Mouse (Mus musculus): ENCODE results near the gene Vasn. TPM values are rescaled to one million over a fixed set of nuclear protein-coding genes. Genes with fewer than 3 reads are reported as not detected.

Vasn gene
- polyA plus RNA-seq, 1 experiment from 2014 or later, result 9.6 TPM

GRCm38 (mm10) chr16:4611676-4612075 lies 28.1 kb upstream of the Vasn start:
- 94% methylated on average over 7 of the region's 7 CpGs for WGBS
- H3K36me3 ChIP-seq (ENCODE audit: control insufficient read depth, insufficient read depth, low read length), result peaks cover 16% of the 10 kb centered on the region
- DNase-seq (ENCODE audit: low spot score) (no peak), ATAC-seq (ENCODE audit: low FRiP score, low TSS enrichment) (no peak)
- no peaks in the 10 kb centered on the region for H3K27me3 ChIP-seq (ENCODE audit: control insufficient read depth, insufficient read depth, low read length)
- H3K4me3 ChIP-seq (ENCODE audit: low read depth, low read length), result no peak overlapping the region
- no peak overlapping the region for H3K4me2 ChIP-seq (replicated peaks; ENCODE audit: low read depth)
- H3K27ac ChIP-seq (replicated peaks), result no peak overlapping the region
- H3K4me1 ChIP-seq (replicated peaks; ENCODE audit: control insufficient read depth, insufficient read depth), result peaks cover 3% of the 10 kb centered on the region; the same call in 1 of the 2 replicates
- TF ChIP-seq CTCF (IDR thresholded peaks at IDR 0.05; ENCODE audit: low read depth) (peak; percentile 52), EP300 (optimal IDR thresholded peaks at IDR 0.05) (no peak)
- no peaks in the 10 kb centered on the region for H3K9me3 ChIP-seq (ENCODE audit: control insufficient read depth, low read length)
- H3K9ac ChIP-seq (ENCODE audit: low read length), result no peak overlapping the region

GRCm38 (mm10) chr16:4613736-4614135 lies 26.0 kb upstream of the Vasn start:
- Histone ChIP-seq H3K27ac (replicated peaks) (no peak overlapping the region), H3K27me3 (ENCODE audit: control insufficient read depth, insufficient read depth, low read length) (no peaks in the 10 kb centered on the region), H3K4me3 (ENCODE audit: low read depth, low read length) (no peak overlapping the region), H3K4me1 (replicated peaks; ENCODE audit: control insufficient read depth, insufficient read depth) (no peaks in the 10 kb centered on the region), H3K4me2 (replicated peaks; ENCODE audit: low read depth) (no peak overlapping the region), H3K9me3 (ENCODE audit: control insufficient read depth, low read length) (no peaks in the 10 kb centered on the region), H3K9ac (ENCODE audit: low read length) (no peak overlapping the region), H3K36me3 (ENCODE audit: control insufficient read depth, insufficient read depth, low read length) (peaks cover 18% of the 10 kb centered on the region)
- TF ChIP-seq EP300 (optimal IDR thresholded peaks at IDR 0.05) (no peak), CTCF (IDR thresholded peaks at IDR 0.05; ENCODE audit: low read depth) (no peak)
- 93% methylated on average over 9 of the region's 9 CpGs for WGBS
- DNase-seq (ENCODE audit: low spot score), result no peak
- peak; percentile 24; the same call in 1 of the 2 replicates for ATAC-seq (ENCODE audit: low FRiP score, low TSS enrichment)

GRCm38 (mm10) chr16:4614639-4615038 lies 25.1 kb upstream of the Vasn start:
- H3K27ac ChIP-seq (replicated peaks), result no peak overlapping the region
- H3K4me3 ChIP-seq (ENCODE audit: low read depth, low read length), result no peak overlapping the region
- no peak overlapping the region for H3K9ac ChIP-seq (ENCODE audit: low read length)
- H3K27me3 ChIP-seq (ENCODE audit: control insufficient read depth, insufficient read depth, low read length), result no peaks in the 10 kb centered on the region
- DNase-seq (ENCODE audit: low spot score) (no peak), ATAC-seq (ENCODE audit: low FRiP score, low TSS enrichment) (no peak)
- H3K4me1 ChIP-seq (replicated peaks; ENCODE audit: control insufficient read depth, insufficient read depth), result no peaks in the 10 kb centered on the region
- TF ChIP-seq CTCF (IDR thresholded peaks at IDR 0.05; ENCODE audit: low read depth), result no peak
- TF ChIP-seq EP300 (optimal IDR thresholded peaks at IDR 0.05), result no peak
- 94% methylated on average over 3 of the region's 3 CpGs for WGBS
- H3K4me2 ChIP-seq (replicated peaks; ENCODE audit: low read depth), result no peak overlapping the region
- no peaks in the 10 kb centered on the region for H3K9me3 ChIP-seq (ENCODE audit: control insufficient read depth, low read length)
- H3K36me3 ChIP-seq (ENCODE audit: control insufficient read depth, insufficient read depth, low read length), result peaks cover 18% of the 10 kb centered on the region

GRCm38 (mm10) chr16:4615297-4615696 lies 24.4 kb upstream of the Vasn start:
- H3K4me2 ChIP-seq (replicated peaks; ENCODE audit: low read depth), result no peak overlapping the region
- H3K36me3 ChIP-seq (ENCODE audit: control insufficient read depth, insufficient read depth, low read length), result peaks cover 18% of the 10 kb centered on the region
- no peaks in the 10 kb centered on the region for H3K27me3 ChIP-seq (ENCODE audit: control insufficient read depth, insufficient read depth, low read length)
- no peak overlapping the region for H3K27ac ChIP-seq (replicated peaks)
- ATAC-seq (ENCODE audit: low FRiP score, low TSS enrichment) (no peak), DNase-seq (ENCODE audit: low spot score) (no peak)
- 88% methylated on average over 1 of the region's 1 CpGs for WGBS
- H3K9me3 ChIP-seq (ENCODE audit: control insufficient read depth, low read length), result no peaks in the 10 kb centered on the region
- H3K4me3 ChIP-seq (ENCODE audit: low read depth, low read length), result no peak overlapping the region
- no peak overlapping the region for H3K9ac ChIP-seq (ENCODE audit: low read length)
- TF ChIP-seq CTCF (IDR thresholded peaks at IDR 0.05; ENCODE audit: low read depth) (no peak), EP300 (optimal IDR thresholded peaks at IDR 0.05) (no peak)
- no peaks in the 10 kb centered on the region for H3K4me1 ChIP-seq (replicated peaks; ENCODE audit: control insufficient read depth, insufficient read depth)

GRCm38 (mm10) chr16:4616829-4617228 lies 22.9 kb upstream of the Vasn start:
- Histone ChIP-seq H3K9ac (ENCODE audit: low read length) (no peak overlapping the region), H3K27ac (replicated peaks) (no peak overlapping the region), H3K36me3 (ENCODE audit: control insufficient read depth, insufficient read depth, low read length) (peaks cover 14% of the 10 kb centered on the region), H3K9me3 (ENCODE audit: control insufficient read depth, low read length) (no peaks in the 10 kb centered on the region), H3K4me2 (replicated peaks; ENCODE audit: low read depth) (no peak overlapping the region), H3K4me1 (replicated peaks; ENCODE audit: control insufficient read depth, insufficient read depth) (no peaks in the 10 kb centered on the region), H3K4me3 (ENCODE audit: low read depth, low read length) (no peak overlapping the region), H3K27me3 (ENCODE audit: control insufficient read depth, insufficient read depth, low read length) (no peaks in the 10 kb centered on the region)
- ATAC-seq (ENCODE audit: low FRiP score, low TSS enrichment), result no peak
- TF ChIP-seq CTCF (IDR thresholded peaks at IDR 0.05; ENCODE audit: low read depth) (no peak), EP300 (optimal IDR thresholded peaks at IDR 0.05) (no peak)
- WGBS, result 79% methylated on average over 4 of the region's 4 CpGs
- no peak for DNase-seq (ENCODE audit: low spot score)

- H3K9me3 ChIP-seq (ENCODE audit: control insufficient read depth, low read length), result no peaks in the 10 kb centered on the region
- H3K4me3 ChIP-seq (ENCODE audit: low read depth, low read length), result peak overlapping the region; percentile 75
- DNase-seq (ENCODE audit: low spot score), result no peak
- peak overlapping the region; percentile 90 for H3K27ac ChIP-seq (replicated peaks)
- 0 out of 2 replicates have a peak, but pooled peaks cover 3% of the 10 kb centered on the region for H3K36me3 ChIP-seq (ENCODE audit: control insufficient read depth, insufficient read depth, low read length)
- H3K4me1 ChIP-seq (replicated peaks; ENCODE audit: control insufficient read depth, insufficient read depth), result no peaks in the 10 kb centered on the region
- no peaks in the 10 kb centered on the region for H3K27me3 ChIP-seq (ENCODE audit: control insufficient read depth, insufficient read depth, low read length)
- ATAC-seq (ENCODE audit: low FRiP score, low TSS enrichment), result no peak
- TF ChIP-seq EP300 (optimal IDR thresholded peaks at IDR 0.05) (no peak), CTCF (IDR thresholded peaks at IDR 0.05; ENCODE audit: low read depth) (no peak)
- peak overlapping the region; percentile 80 for H3K4me2 ChIP-seq (replicated peaks; ENCODE audit: low read depth)
- WGBS, result 13% methylated on average over 9 of the region's 9 CpGs
- peak overlapping the region; percentile 85 for H3K9ac ChIP-seq (ENCODE audit: low read length)
These were observed 15.7 kb upstream of the Vasn start for GRCm38 (mm10) chr16:4624074-4624473.
